Mouse (Mus musculus) large intestine, adult 2 months (tissue): ENCODE data around the gene Fcho1. TPM values are rescaled to one million over a fixed set of nuclear protein-coding genes. Genes with fewer than 3 reads are reported as not detected.
"Not testable (repeated sequence)": the region's sequence is repeated elsewhere in the genome, so short reads cannot be mapped to it uniquely, and the experiment has no call there.

Experiments
- DNase-seq: peaks from one replicate; pipeline ENCODE4 v3.0.0-alpha.2; 2012; ENCODE audit warnings: low read depth, low spot score
- WGBS: fragments of 180-500 bp; shearing (Covaris S2); methylation state at CpG from one replicate; pipeline ENCODE4 v1.1.7; 2018; 5-methylcytosine and 5-hydroxymethylcytosine counted together
- polyA plus RNA-seq: library from polyadenylated mRNA; depleted of rRNA; stranded (reverse); fragments of >200 nt; gene quantifications from 2 replicates; pipeline ENCODE4 v1.2.3, GENCODE M21; 2012

The Fcho1 gene
- polyA plus RNA-seq, 1 experiment, result 16.9 TPM

- no peak for DNase-seq
- WGBS, result 63% methylated on average over 7 of the region's 7 CpGs
Observed at GRCm38 (mm10) chr8:71719928-71720457, 5.5 kb downstream of the Fcho1 start.

GRCm38 (mm10) chr8:71719218-71719617, 6.3 kb downstream of the Fcho1 start:
- WGBS, result 41% methylated on average over 4 of the region's 4 CpGs

GRCm38 (mm10) chr8:71718252-71718651, 7.3 kb downstream of the Fcho1 start:
- WGBS, result 47% methylated on average over 3 of the region's 3 CpGs
- DNase-seq, result no peak

More at GRCm38 (mm10) chr8:71719218-71719617, 6.3 kb downstream of the Fcho1 start:
- no peak for DNase-seq

GRCm38 (mm10) chr8:71717096-71717495, 8.4 kb downstream of the Fcho1 start:
- no peak for DNase-seq
- WGBS, result 64% methylated on average over 12 of the region's 12 CpGs

GRCm38 (mm10) chr8:71716561-71717053, 8.9 kb downstream of the Fcho1 start:
- DNase-seq, result no peak
- 84% methylated on average over 13 of the region's 13 CpGs for WGBS

- no peak for DNase-seq
- 50% methylated on average over 8 of the region's 8 CpGs for WGBS
Observed at GRCm38 (mm10) chr8:71715531-71715930, 10.0 kb downstream of the Fcho1 start.

- WGBS, result 85% methylated on average over 2 of the region's 2 CpGs
- no peak for DNase-seq
Observed at GRCm38 (mm10) chr8:71711574-71711973, 13.9 kb downstream of the Fcho1 start.

GRCm38 (mm10) chr8:71709800-71710446, 15.6 kb downstream of the Fcho1 start:
- WGBS, result 25% methylated on average over 25 of the region's 25 CpGs
- DNase-seq, result peak; percentile 47

GRCm38 (mm10) chr8:71709134-71709799, 16.2 kb downstream of the Fcho1 start:
- 44% methylated on average over 25 of the region's 25 CpGs for WGBS
- no peak for DNase-seq

- 47% methylated on average over 8 of the region's 8 CpGs for WGBS
- no peak for DNase-seq
Observed at GRCm38 (mm10) chr8:71707874-71708273, 17.6 kb downstream of the Fcho1 start.

- not testable (repeated sequence) for DNase-seq
Observed at GRCm38 (mm10) chr8:71703400-71703799, 22.1 kb downstream of the Fcho1 start.

GRCm38 (mm10) chr8:71702923-71703322, 22.6 kb downstream of the Fcho1 start:
- DNase-seq, result peak; percentile 38

GRCm38 (mm10) chr8:71702087-71702432, 23.5 kb downstream of the Fcho1 start:
- WGBS, result 12% methylated on average over 4 of the region's 4 CpGs

More at GRCm38 (mm10) chr8:71702923-71703322, 22.6 kb downstream of the Fcho1 start:
- WGBS, result 28% methylated on average over 3 of the region's 3 CpGs

GRCm38 (mm10) chr8:71701414-71702086, 24.0 kb downstream of the Fcho1 start, which contains the start of gene B3gnt3:
TSS of gene B3gnt3 (minus strand) at chr8:71701789.
- 3% methylated on average over 34 of the region's 34 CpGs for WGBS
- peak; percentile 90 for DNase-seq

More at GRCm38 (mm10) chr8:71702087-71702432, 23.5 kb downstream of the Fcho1 start:
- DNase-seq, result no peak

- no peak for DNase-seq
- WGBS, result 6% methylated on average over 29 of the region's 29 CpGs
Observed at GRCm38 (mm10) chr8:71700493-71701269, 24.8 kb downstream of the Fcho1 start.

- not testable (repeated sequence) for DNase-seq
- 72% methylated on average over 12 of the region's 12 CpGs for WGBS
Observed at GRCm38 (mm10) chr8:71695456-71695855, 30.1 kb downstream of the Fcho1 start.

- 58% methylated on average over 68 of the region's 68 CpGs for WGBS
- DNase-seq, result no peak
Observed at GRCm38 (mm10) chr8:71693166-71694041, 32.1 kb downstream of the Fcho1 start.

- no peak for DNase-seq
- WGBS, result 60% methylated on average over 30 of the region's 30 CpGs
Observed at GRCm38 (mm10) chr8:71692509-71692908, 33.0 kb downstream of the Fcho1 start.

GRCm38 (mm10) chr8:71689028-71689427, 36.5 kb downstream of the Fcho1 start, which contains the start of gene Insl3:
TSS of gene Insl3 (plus strand) at chr8:71689214.
- no peak for DNase-seq
- 21% methylated on average over 33 of the region's 33 CpGs for WGBS
